Mouse (Mus musculus): ENCODE measurements around the gene Tmem178.

DNA sequence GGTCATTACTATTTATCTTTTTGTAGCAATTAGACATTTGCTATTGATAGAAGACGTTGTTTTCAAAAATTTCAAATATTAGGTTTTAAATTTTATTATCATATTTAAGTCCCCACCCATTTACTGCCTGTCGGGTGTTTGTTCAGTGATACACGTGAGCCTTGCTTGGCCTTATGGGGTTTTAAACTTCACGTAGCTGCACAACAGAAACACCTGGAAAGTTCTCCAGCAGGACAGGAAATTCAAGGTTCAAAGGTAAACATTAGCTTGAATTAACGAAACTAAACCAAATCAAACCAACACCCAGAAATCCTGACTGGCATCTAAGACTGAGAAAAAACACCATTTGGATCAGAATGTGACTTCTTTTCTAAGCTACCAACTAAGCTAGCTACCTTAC lies 57.7 kb downstream of the Tmem178 start:
- TF ChIP-seq CTCF (IDR thresholded peaks at IDR 0.05; ENCODE audit: extremely low read depth, insufficient read length, insufficient replicate concordance, low read depth, low read length) = no peak
- no peak for TF ChIP-seq POLR2A (IDR thresholded peaks at IDR 0.05; ENCODE audit: low read depth, low read length)
